Mouse (Mus musculus) midbrain, embryonic 11.5 days (tissue): ENCODE data around the gene Spsb2. TPM values are rescaled to one million over a fixed set of nuclear protein-coding genes. Genes with fewer than 3 reads are reported as not detected.

Source experiments
- ATAC-seq: fragments of 200-750 bp; cut with Nextera tagmentation; 2 replicates; pipeline ENCODE4 v1.8.0; 2017; ENCODE audit warnings: moderate TSS enrichment, moderate library complexity; ENCODE audit not compliant: low FRiP score
- DNase-seq: peaks from one replicate; pipeline ENCODE4 v3.0.0; 2015; ENCODE audit warnings: low spot score; ENCODE audit errors: missing footprints
- H3K27ac ChIP-seq: fragments of 300-500 bp; sonication (generic); 2 replicates; pipeline ENCODE4 v1.5.1; 2014; ENCODE audit warnings: low read depth, low read length
- H3K27me3 ChIP-seq: fragments of 300-500 bp; sonication (generic); 2 replicates; pipeline ENCODE4 v1.6.1; 2014; ENCODE audit warnings: mild to moderate bottlenecking, low read length, moderate library complexity, mixed read lengths; ENCODE audit not compliant: control insufficient read depth, insufficient read depth
- H3K36me3 ChIP-seq: fragments of 300-500 bp; sonication (generic); 2 replicates; pipeline ENCODE4 v1.6.1; 2014; ENCODE audit warnings: mild to moderate bottlenecking, low read length, moderate library complexity, mixed read lengths; ENCODE audit not compliant: control insufficient read depth, insufficient read depth
- H3K4me1 ChIP-seq: fragments of 300-500 bp; sonication (generic); 2 replicates; pipeline ENCODE4 v1.6.1; 2014; ENCODE audit warnings: low read length; ENCODE audit not compliant: control insufficient read depth, insufficient read depth
- H3K4me2 ChIP-seq: fragments of 300-500 bp; sonication (generic); 2 replicates; pipeline ENCODE4 v1.6.1; 2014; ENCODE audit warnings: mild to moderate bottlenecking, moderate library complexity
- H3K4me3 ChIP-seq: fragments of 300-500 bp; sonication (generic); 2 replicates; pipeline ENCODE4 v1.5.1; 2014; ENCODE audit warnings: low read depth, low read length
- H3K9ac ChIP-seq: fragments of 300-500 bp; sonication (generic); 2 replicates; pipeline ENCODE4 v1.6.1; 2014; ENCODE audit warnings: low read length
- H3K9me3 ChIP-seq: fragments of 300-500 bp; sonication (generic); 2 replicates; pipeline ENCODE4 v1.6.1; 2016; ENCODE audit warnings: low read length; ENCODE audit not compliant: control insufficient read depth
- WGBS: fragments of 180-500 bp; shearing (Covaris S2); extraction: QIAGEN DNeasy Blood & Tissue Kit; methylation state at CpG from one replicate; pipeline ENCODE4 v1.1.7; 2014; 5-methylcytosine and 5-hydroxymethylcytosine counted together
- polyA plus RNA-seq: library from polyadenylated mRNA; unstranded; fragments of >200 nt; fragmentation: Nextera tagmentation; extraction: Ambion mirVana; gene quantifications from 2 replicates; pipeline ENCODE4 v1.2.1, GENCODE M21; 2014

Gene Spsb2
- polyA plus RNA-seq, 1 experiment from 2014 or later = 4.8 TPM

GRCm38 (mm10) chr6:124856916-124857839, 48.7 kb downstream of the Spsb2 start, which contains the start of gene P3h3:
Gene P3h3, minus strand, starts transcription at chr6:124857752.
- H3K36me3 ChIP-seq = no peaks in the 10 kb centered on the region
- peak within 1 kb of the TSS; percentile 67 for H3K4me2 ChIP-seq
- peak within 1 kb of the TSS; percentile 71 for H3K4me3 ChIP-seq
- peak; percentile 88 for ATAC-seq
- H3K9me3 ChIP-seq = no peaks in the 10 kb centered on the region
- WGBS = under 1% methylated on average over 70 of the region's 86 CpGs
- H3K4me1 ChIP-seq = peaks cover 26% of the 10 kb centered on the region
- H3K9ac ChIP-seq = peak within 1 kb of the TSS; percentile 94
- peaks cover 3% of the 10 kb centered on the region; the same call in 1 of the 2 replicates for H3K27me3 ChIP-seq
- DNase-seq = peak; percentile 97
- peak within 1 kb of the TSS; percentile 82 for H3K27ac ChIP-seq

GRCm38 (mm10) chr6:124857840-124858530, 49.5 kb downstream of the Spsb2 start:
- H3K27me3 ChIP-seq = peaks cover 3% of the 10 kb centered on the region; the same call in 1 of the 2 replicates
- WGBS = 25% methylated on average over 26 of the region's 26 CpGs
- peak overlapping the region; percentile 71 for H3K4me3 ChIP-seq
- H3K36me3 ChIP-seq = no peaks in the 10 kb centered on the region
- H3K4me2 ChIP-seq = peak overlapping the region; percentile 67
- H3K9me3 ChIP-seq = no peaks in the 10 kb centered on the region
- no peak for DNase-seq
- H3K27ac ChIP-seq = no peak overlapping the region
- peak overlapping the region; percentile 94 for H3K9ac ChIP-seq
- H3K4me1 ChIP-seq = peaks cover 32% of the 10 kb centered on the region
- ATAC-seq = no peak

- H3K4me3 ChIP-seq = no peak overlapping the region
- DNase-seq (no peak), ATAC-seq (no peak)
- H3K9ac ChIP-seq = no peak overlapping the region
- peaks cover 35% of the 10 kb centered on the region for H3K4me1 ChIP-seq
- H3K4me2 ChIP-seq = no peak overlapping the region; the same call in 1 of the 2 replicates
- 79% methylated on average over 28 of the region's 28 CpGs for WGBS
- peaks cover 3% of the 10 kb centered on the region; the same call in 1 of the 2 replicates for H3K27me3 ChIP-seq
- H3K9me3 ChIP-seq = no peaks in the 10 kb centered on the region
- H3K36me3 ChIP-seq = no peaks in the 10 kb centered on the region
- H3K27ac ChIP-seq = no peak overlapping the region
Measured at GRCm38 (mm10) chr6:124858561-124859318, 50.3 kb downstream of the Spsb2 start.

GRCm38 (mm10) chr6:124859725-124860124, 51.3 kb downstream of the Spsb2 start:
- Histone ChIP-seq H3K4me2 (peak overlapping the region; percentile 6; the same call in 1 of the 2 replicates), H3K4me1 (peaks cover 39% of the 10 kb centered on the region)
- WGBS = 10% methylated on average over 12 of the region's 12 CpGs

More at GRCm38 (mm10) chr6:124859725-124860124, 51.3 kb downstream of the Spsb2 start:
- Histone ChIP-seq H3K27ac (no peak overlapping the region; the same call in 1 of the 2 replicates), H3K27me3 (peaks cover 3% of the 10 kb centered on the region; the same call in 1 of the 2 replicates), H3K36me3 (no peaks in the 10 kb centered on the region), H3K4me3 (no peak overlapping the region), H3K9me3 (no peaks in the 10 kb centered on the region), H3K9ac (peak overlapping the region; percentile 47)
- DNase-seq (peak; percentile 99), ATAC-seq (peak; percentile 14)

Other genes starting within 250 kb of the Spsb2 start
- not detected in 2 replicates for gene C1rb, start 238.4 kb upstream of the Spsb2 start, polyA plus RNA-seq
- not detected in 2 replicates for gene C1s2, start 172.6 kb upstream of the Spsb2 start, polyA plus RNA-seq
- gene Lpcat3, start 145.6 kb upstream of the Spsb2 start, polyA plus RNA-seq = 30.9 and 32.3 TPM in 2 replicates
- 215 and 219 TPM in 2 replicates for gene Emg1, start 96.5 kb upstream of the Spsb2 start, polyA plus RNA-seq
- 343 and 353 TPM in 2 replicates for gene Phb2, start 96.3 kb upstream of the Spsb2 start, polyA plus RNA-seq
- 5.1 and 6.3 TPM in 2 replicates for gene Ptpn6, start 69.9 kb upstream of the Spsb2 start, polyA plus RNA-seq
- 532 and 550 TPM in 2 replicates for gene Grcc10, start 67.3 kb upstream of the Spsb2 start, polyA plus RNA-seq
- gene Gm45234, start 52.6 kb upstream of the Spsb2 start, polyA plus RNA-seq = not detected in 2 replicates
- gene Atn1, start 52.1 kb upstream of the Spsb2 start, polyA plus RNA-seq = 8.2 and 8.4 TPM in 2 replicates
- gene Eno2, start 39.0 kb upstream of the Spsb2 start, polyA plus RNA-seq = 4.5 and 6.6 TPM in 2 replicates
- 1.1 and 1.8 TPM in 2 replicates for gene Lrrc23, start 28.9 kb upstream of the Spsb2 start, polyA plus RNA-seq
- 619 and 639 TPM in 2 replicates for gene Tpi1, start 5.6 kb downstream of the Spsb2 start, polyA plus RNA-seq
- gene Usp5, start 20.8 kb downstream of the Spsb2 start, polyA plus RNA-seq = 139 and 143 TPM in 2 replicates
- 225 and 244 TPM in 2 replicates for gene Cdca3, start 20.9 kb downstream of the Spsb2 start, polyA plus RNA-seq
- gene Gnb3, start 31.6 kb downstream of the Spsb2 start, polyA plus RNA-seq = 3.8 TPM in 2 replicates
- 7.8 and 7.9 TPM in 2 replicates for gene P3h3, start 49.1 kb downstream of the Spsb2 start, polyA plus RNA-seq
- gene Gpr162, start 55.3 kb downstream of the Spsb2 start, polyA plus RNA-seq = 1.6 and 2.1 TPM in 2 replicates
- not detected in 2 replicates for gene Cd4, start 79.6 kb downstream of the Spsb2 start, polyA plus RNA-seq
- 0.88 and 2.4 TPM in 2 replicates for gene Lag3, start 103.0 kb downstream of the Spsb2 start, polyA plus RNA-seq
- 258 and 288 TPM in 2 replicates for gene Ptms, start 111.4 kb downstream of the Spsb2 start, polyA plus RNA-seq
- gene Mlf2, start 122.7 kb downstream of the Spsb2 start, polyA plus RNA-seq = 430 and 435 TPM in 2 replicates
- 105 and 112 TPM in 2 replicates for gene Cops7a, start 156.9 kb downstream of the Spsb2 start, polyA plus RNA-seq
- 1.2 and 1.6 TPM in 2 replicates for gene Pianp, start 188.0 kb downstream of the Spsb2 start, polyA plus RNA-seq
- 9.3 and 9.9 TPM in 2 replicates for gene Zfp384, start 200.5 kb downstream of the Spsb2 start, polyA plus RNA-seq
- 139 and 146 TPM in 2 replicates for gene Ing4, start 231.1 kb downstream of the Spsb2 start, polyA plus RNA-seq
- 9.2 and 10.8 TPM in 2 replicates for gene Acrbp, start 241.0 kb downstream of the Spsb2 start, polyA plus RNA-seq